Mouse (Mus musculus): ENCODE data around the gene H2-Ab1. TPM values are rescaled to one million over a fixed set of nuclear protein-coding genes. Genes with fewer than 3 reads are reported as not detected.

Gene H2-Ab1
- total and polyA plus RNA-seq, 2 experiments from 2014 or later, result 0.69 to 2.0 TPM

DNA sequence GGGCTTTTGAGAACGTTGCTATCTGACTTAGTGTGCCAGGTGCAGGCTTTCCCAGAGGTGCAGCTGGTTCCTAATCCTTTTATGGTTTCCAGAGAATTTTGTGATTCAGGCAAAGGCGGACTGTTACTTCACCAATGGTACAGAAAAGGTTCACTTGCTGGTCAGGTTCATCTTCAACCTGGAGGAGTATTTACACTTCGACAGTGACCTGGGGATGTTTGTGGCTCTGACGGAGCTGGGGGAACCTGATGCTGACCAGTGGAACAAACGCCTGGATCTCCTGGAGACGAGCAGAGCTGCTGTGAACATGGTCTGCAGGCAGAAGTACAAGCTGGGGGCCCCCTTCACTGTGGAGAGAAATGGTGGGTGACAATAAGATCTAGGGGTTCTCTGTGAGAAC is 16.6 kb upstream of the H2-Ab1 start:
- Histone ChIP-seq H3K4me1 (ENCODE audit: control insufficient read depth, insufficient read depth) (no peaks in the 10 kb centered on the region), H3K4me3 (ENCODE audit: low read depth, low read length) (no peak overlapping the region), H3K36me3 (replicated peaks; ENCODE audit: control insufficient read depth, insufficient read depth, low read length) (no peaks in the 10 kb centered on the region), H3K9ac (replicated peaks; ENCODE audit: low read depth, low read length) (no peak overlapping the region), H3K4me2 (ENCODE audit: low read depth, low read length) (no peak overlapping the region), H3K9me3 (replicated peaks; ENCODE audit: control insufficient read depth, low read length) (peaks cover 6% of the 10 kb centered on the region; the same call in 1 of the 2 replicates), H3K27me3 (ENCODE audit: control insufficient read depth, insufficient read depth, low read length) (no peaks in the 10 kb centered on the region), H3K27ac (ENCODE audit: low read depth) (no peak overlapping the region)
- no peak for ATAC-seq (ENCODE audit: insufficient read depth, low read depth)
- TF ChIP-seq CTCF (IDR thresholded peaks at IDR 0.05; ENCODE audit: low read depth), result no peak
- TF ChIP-seq EP300 (IDR thresholded peaks at IDR 0.05; ENCODE audit: low read depth), result no peak
- DNase-seq (ENCODE audit: low spot score), result no peak
- 74% methylated on average over 6 of the region's 6 CpGs for WGBS

DNA sequence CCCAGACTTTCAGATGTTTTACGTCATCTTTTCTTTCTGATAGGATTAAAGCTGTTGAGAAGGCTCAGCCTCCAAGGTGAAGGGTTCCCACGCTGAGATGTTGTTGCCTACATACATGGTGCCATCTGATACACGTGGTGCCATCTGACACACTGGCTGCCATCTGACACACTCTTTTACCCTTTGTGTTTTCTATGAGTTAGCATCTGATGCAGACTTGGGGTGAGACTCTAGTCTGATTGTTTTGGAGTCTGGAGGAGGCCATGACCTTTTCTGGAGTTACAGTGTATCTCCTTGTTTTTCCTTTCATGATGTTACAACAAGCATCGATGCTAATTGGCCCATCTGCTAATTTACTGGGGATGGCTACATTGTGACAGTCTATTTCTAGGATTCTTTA is 12.8 kb upstream of the H2-Ab1 start:
- Histone ChIP-seq H3K4me1 (ENCODE audit: control insufficient read depth, insufficient read depth) (no peaks in the 10 kb centered on the region), H3K4me3 (ENCODE audit: low read depth, low read length) (no peak overlapping the region), H3K27me3 (ENCODE audit: control insufficient read depth, insufficient read depth, low read length) (no peaks in the 10 kb centered on the region), H3K36me3 (replicated peaks; ENCODE audit: control insufficient read depth, insufficient read depth, low read length) (no peaks in the 10 kb centered on the region), H3K9me3 (replicated peaks; ENCODE audit: control insufficient read depth, low read length) (peaks cover 6% of the 10 kb centered on the region; the same call in 1 of the 2 replicates), H3K4me2 (ENCODE audit: low read depth, low read length) (no peak overlapping the region), H3K9ac (replicated peaks; ENCODE audit: low read depth, low read length) (no peak overlapping the region), H3K27ac (ENCODE audit: low read depth) (no peak overlapping the region)
- no peak for ATAC-seq (ENCODE audit: insufficient read depth, low read depth)
- no peak for DNase-seq (ENCODE audit: low spot score)
- TF ChIP-seq CTCF (IDR thresholded peaks at IDR 0.05; ENCODE audit: low read depth) (no peak), EP300 (IDR thresholded peaks at IDR 0.05; ENCODE audit: low read depth) (no peak)
- 65% methylated on average over 4 of the region's 4 CpGs for WGBS

DNA sequence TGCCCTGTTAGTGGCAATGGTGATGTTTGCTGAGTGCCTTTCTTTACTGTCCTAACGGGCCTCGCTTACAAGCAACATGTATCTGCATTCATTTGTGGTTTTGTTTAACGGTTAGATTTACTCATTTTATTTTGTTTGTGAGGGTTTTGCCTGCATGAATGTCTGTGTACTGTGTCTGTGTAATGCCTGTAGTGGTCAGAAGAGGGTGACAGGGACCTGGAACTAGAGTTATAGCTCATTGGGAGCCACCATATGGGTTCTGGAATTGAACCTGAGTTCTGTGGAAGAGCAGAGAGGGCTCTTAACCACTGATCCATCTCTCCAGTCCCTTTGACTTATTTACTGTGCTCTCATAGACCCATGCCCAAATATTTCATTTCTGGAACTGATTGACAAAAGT is 10.4 kb upstream of the H2-Ab1 start:
- TF ChIP-seq CTCF (IDR thresholded peaks at IDR 0.05; ENCODE audit: low read depth) (peak; percentile 43), EP300 (IDR thresholded peaks at IDR 0.05; ENCODE audit: low read depth) (no peak)
- no peaks in the 10 kb centered on the region for H3K36me3 ChIP-seq (replicated peaks; ENCODE audit: control insufficient read depth, insufficient read depth, low read length)
- H3K4me3 ChIP-seq (ENCODE audit: low read depth, low read length), result no peak overlapping the region
- no peaks in the 10 kb centered on the region for H3K27me3 ChIP-seq (ENCODE audit: control insufficient read depth, insufficient read depth, low read length)
- DNase-seq (ENCODE audit: low spot score) (no peak), ATAC-seq (ENCODE audit: insufficient read depth, low read depth) (no peak)
- no peak overlapping the region for H3K4me2 ChIP-seq (ENCODE audit: low read depth, low read length)
- no peak overlapping the region for H3K27ac ChIP-seq (ENCODE audit: low read depth)
- 71% methylated on average over 3 of the region's 3 CpGs for WGBS
- H3K9me3 ChIP-seq (replicated peaks; ENCODE audit: control insufficient read depth, low read length), result peaks cover 1% of the 10 kb centered on the region; the same call in 1 of the 2 replicates
- H3K4me1 ChIP-seq (ENCODE audit: control insufficient read depth, insufficient read depth), result no peaks in the 10 kb centered on the region
- no peak overlapping the region for H3K9ac ChIP-seq (replicated peaks; ENCODE audit: low read depth, low read length)

DNA sequence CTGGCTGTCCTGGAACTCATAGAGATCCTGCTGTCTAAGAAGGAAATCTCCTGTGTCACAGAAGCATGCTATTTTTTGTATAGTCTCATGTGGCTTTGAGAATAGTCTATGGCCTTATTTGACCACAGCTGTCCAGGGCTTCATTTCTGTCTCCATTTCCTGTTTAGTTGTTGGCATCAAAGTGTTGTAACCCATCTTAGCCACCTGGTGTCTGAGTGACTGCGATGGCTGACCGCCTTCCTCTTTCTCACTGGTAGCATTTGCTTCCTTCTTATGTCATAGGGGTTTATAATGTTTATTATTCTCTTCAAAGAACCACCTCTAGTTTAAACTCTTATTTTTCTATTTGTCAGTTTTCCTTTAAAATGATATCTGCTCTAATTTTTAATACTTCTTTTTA is 8.7 kb upstream of the H2-Ab1 start:
- TF ChIP-seq CTCF (IDR thresholded peaks at IDR 0.05; ENCODE audit: low read depth) (no peak), EP300 (IDR thresholded peaks at IDR 0.05; ENCODE audit: low read depth) (no peak)
- no peak overlapping the region for H3K4me2 ChIP-seq (ENCODE audit: low read depth, low read length)
- H3K4me3 ChIP-seq (ENCODE audit: low read depth, low read length), result no peak overlapping the region
- WGBS, result 53% methylated on average over 2 of the region's 2 CpGs
- H3K27me3 ChIP-seq (ENCODE audit: control insufficient read depth, insufficient read depth, low read length), result no peaks in the 10 kb centered on the region
- H3K4me1 ChIP-seq (ENCODE audit: control insufficient read depth, insufficient read depth), result no peaks in the 10 kb centered on the region
- H3K36me3 ChIP-seq (replicated peaks; ENCODE audit: control insufficient read depth, insufficient read depth, low read length), result no peaks in the 10 kb centered on the region
- H3K9ac ChIP-seq (replicated peaks; ENCODE audit: low read depth, low read length), result no peak overlapping the region
- ATAC-seq (ENCODE audit: insufficient read depth, low read depth), result no peak
- DNase-seq (ENCODE audit: low spot score), result no peak
- H3K9me3 ChIP-seq (replicated peaks; ENCODE audit: control insufficient read depth, low read length), result no peaks in the 10 kb centered on the region
- H3K27ac ChIP-seq (ENCODE audit: low read depth), result no peak overlapping the region

DNA sequence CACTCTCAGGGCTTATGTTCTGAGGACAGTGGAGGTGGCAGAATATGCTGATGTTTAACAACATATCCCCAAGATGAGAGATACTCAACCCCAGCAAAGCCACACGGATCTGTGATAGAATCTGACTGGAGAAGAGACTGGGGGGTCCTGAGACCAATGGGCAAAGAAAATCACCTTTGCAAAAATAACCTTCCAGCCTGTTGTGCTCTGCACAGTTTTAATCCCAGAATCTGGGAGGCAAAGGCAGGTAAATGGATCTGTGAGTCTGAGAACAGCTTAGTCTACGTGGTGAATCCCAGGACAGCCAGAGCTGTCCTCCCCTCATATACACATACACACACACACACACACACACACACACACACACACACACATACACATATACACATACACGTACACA is 8.1 kb upstream of the H2-Ab1 start:
- no peaks in the 10 kb centered on the region for H3K36me3 ChIP-seq (replicated peaks; ENCODE audit: control insufficient read depth, insufficient read depth, low read length)
- no peak overlapping the region for H3K9ac ChIP-seq (replicated peaks; ENCODE audit: low read depth, low read length)
- DNase-seq (ENCODE audit: low spot score), result no peak
- no peak overlapping the region for H3K4me3 ChIP-seq (ENCODE audit: low read depth, low read length)
- H3K27ac ChIP-seq (ENCODE audit: low read depth), result no peak overlapping the region
- no peaks in the 10 kb centered on the region for H3K9me3 ChIP-seq (replicated peaks; ENCODE audit: control insufficient read depth, low read length)
- no peak overlapping the region for H3K4me2 ChIP-seq (ENCODE audit: low read depth, low read length)
- TF ChIP-seq CTCF (IDR thresholded peaks at IDR 0.05; ENCODE audit: low read depth), result no peak
- TF ChIP-seq EP300 (IDR thresholded peaks at IDR 0.05; ENCODE audit: low read depth), result no peak
- no peak for ATAC-seq (ENCODE audit: insufficient read depth, low read depth)
- 34% methylated on average over 3 of the region's 3 CpGs for WGBS
- H3K4me1 ChIP-seq (ENCODE audit: control insufficient read depth, insufficient read depth), result no peaks in the 10 kb centered on the region
- no peaks in the 10 kb centered on the region for H3K27me3 ChIP-seq (ENCODE audit: control insufficient read depth, insufficient read depth, low read length)

DNA sequence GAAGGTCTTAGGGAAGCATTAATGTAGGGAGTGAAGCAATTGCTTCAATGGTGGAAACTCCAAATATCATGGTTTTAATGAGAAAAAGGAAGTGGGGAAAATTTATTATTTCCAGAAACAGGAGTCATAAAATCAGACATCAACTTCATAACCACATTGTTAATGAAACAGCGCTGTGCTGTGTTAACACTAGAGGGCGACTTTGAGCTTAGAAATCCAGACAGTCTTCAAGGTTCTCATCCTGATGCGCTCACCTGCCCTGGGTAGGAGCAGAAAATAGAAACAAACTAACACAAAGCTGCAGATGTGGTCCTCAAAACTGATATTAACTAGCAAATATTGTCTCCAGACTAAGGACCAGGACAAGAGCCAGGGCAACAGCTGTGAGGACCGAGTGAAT is 7.6 kb upstream of the H2-Ab1 start:
- Histone ChIP-seq H3K4me1 (ENCODE audit: control insufficient read depth, insufficient read depth) (no peaks in the 10 kb centered on the region), H3K36me3 (replicated peaks; ENCODE audit: control insufficient read depth, insufficient read depth, low read length) (no peaks in the 10 kb centered on the region), H3K4me2 (ENCODE audit: low read depth, low read length) (no peak overlapping the region), H3K9ac (replicated peaks; ENCODE audit: low read depth, low read length) (no peak overlapping the region), H3K27me3 (ENCODE audit: control insufficient read depth, insufficient read depth, low read length) (no peaks in the 10 kb centered on the region), H3K4me3 (ENCODE audit: low read depth, low read length) (no peak overlapping the region), H3K27ac (ENCODE audit: low read depth) (no peak overlapping the region), H3K9me3 (replicated peaks; ENCODE audit: control insufficient read depth, low read length) (no peaks in the 10 kb centered on the region)
- TF ChIP-seq CTCF (IDR thresholded peaks at IDR 0.05; ENCODE audit: low read depth) (peak; percentile 73), EP300 (IDR thresholded peaks at IDR 0.05; ENCODE audit: low read depth) (no peak)
- DNase-seq (ENCODE audit: low spot score), result no peak
- no peak for ATAC-seq (ENCODE audit: insufficient read depth, low read depth)
- 19% methylated on average over 4 of the region's 4 CpGs for WGBS
